Mouse (Mus musculus): ENCODE measurements around the gene Gna13. TPM values are rescaled to one million over a fixed set of nuclear protein-coding genes. Genes with fewer than 3 reads are reported as not detected.

Gna13 gene
- total and polyA plus RNA-seq, 3 experiments = 32.2 to 57.6 (median 39.3) TPM

DNA sequence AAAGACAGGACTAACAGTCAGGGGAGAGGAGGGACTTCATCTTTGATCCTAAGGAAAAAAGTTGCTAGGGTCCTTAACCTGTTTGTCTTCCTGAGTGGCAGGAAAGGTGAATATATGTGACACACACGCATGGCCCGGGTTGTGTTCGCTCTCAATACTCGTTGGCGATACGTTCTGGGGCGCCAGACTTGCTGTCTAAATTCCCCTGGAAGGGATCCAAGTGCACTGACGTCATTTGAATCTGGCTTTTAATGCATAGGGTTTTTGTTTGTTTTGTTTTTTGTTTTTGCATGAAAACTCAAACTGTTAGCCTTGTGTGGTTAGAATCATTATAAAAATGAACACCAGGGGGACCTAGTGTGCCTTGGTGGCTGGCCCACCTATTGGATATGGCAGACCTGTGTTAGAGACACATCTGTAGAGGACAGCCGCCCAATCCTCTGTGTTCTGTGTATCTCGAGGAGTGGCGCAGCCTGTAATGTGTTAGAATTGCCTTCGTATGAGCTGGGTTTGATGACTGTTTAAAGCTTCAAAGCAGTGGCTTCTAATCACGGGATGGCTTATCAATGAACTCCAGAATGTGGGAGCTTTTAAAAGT, 82.9 kb downstream of the Gna13 start:
- TF ChIP-seq E2F4 (IDR thresholded peaks at IDR 0.05; ENCODE audit: insufficient replicate concordance, low read depth, low read length) (no peak), JUND (conservative IDR thresholded peaks at IDR 0.05; ENCODE audit: low read depth, low read length) (no peak), KAT2A (IDR thresholded peaks at IDR 0.05; ENCODE audit: insufficient replicate concordance, low read length) (no peak), TBP (conservative IDR thresholded peaks at IDR 0.05; ENCODE audit: low read depth, low read length) (no peak), MXI1 (IDR thresholded peaks at IDR 0.05; ENCODE audit: low read depth, low read length) (no peak), CHD2 (IDR thresholded peaks at IDR 0.05; ENCODE audit: low read length) (0 out of 2 replicates have a peak, but pooled peaks have one; percentile 26), UBTF (IDR thresholded peaks at IDR 0.05; ENCODE audit: low read depth, low read length) (no peak), ZKSCAN1 (IDR thresholded peaks at IDR 0.05; ENCODE audit: borderline replicate concordance, low read depth, low read length) (no peak), USF2 (conservative IDR thresholded peaks at IDR 0.05; ENCODE audit: low read depth, low read length) (no peak), JUN (IDR thresholded peaks at IDR 0.05; ENCODE audit: insufficient read depth, low read depth, low read length) (no peak), EP300 (IDR thresholded peaks at IDR 0.05; ENCODE audit: low read length) (no peak), NELFE (IDR thresholded peaks at IDR 0.05; ENCODE audit: low read depth, low read length) (peak; percentile 53; the same call in 1 of the 2 replicates), RAD21 (IDR thresholded peaks at IDR 0.05; ENCODE audit: low read depth, low read length) (peak; percentile 99), GABPA (IDR thresholded peaks at IDR 0.05; ENCODE audit: insufficient replicate concordance, low read depth, low read length) (no peak), CHD1 (IDR thresholded peaks at IDR 0.05; ENCODE audit: low read depth, low read length) (no peak), ZC3H11A (IDR thresholded peaks at IDR 0.05; ENCODE audit: low read depth, low read length) (peak; percentile 99), POLR2A (IDR thresholded peaks at IDR 0.05; ENCODE audit: low read depth, low read length) (no peak), IRF4 (IDR thresholded peaks at IDR 0.05; ENCODE audit: low read depth, low read length) (peak; percentile 53), SIN3A (IDR thresholded peaks at IDR 0.05; ENCODE audit: low read length) (0 out of 2 replicates have a peak, but pooled peaks have one; percentile 30), RCOR1 (conservative IDR thresholded peaks at IDR 0.05; ENCODE audit: low read depth, low read length) (no peak), ZMIZ1 (IDR thresholded peaks at IDR 0.05; ENCODE audit: low read depth, low read length) (no peak), POLR2AphosphoS2 (IDR thresholded peaks at IDR 0.05; ENCODE audit: low read depth, low read length) (no peak), MAX (IDR thresholded peaks at IDR 0.05; ENCODE audit: low read length) (no peak), USF1 (IDR thresholded peaks at IDR 0.05; ENCODE audit: low read depth, low read length) (no peak), MYC (IDR thresholded peaks at IDR 0.05; ENCODE audit: low read depth, low read length) (peak; percentile 75), CTCF (conservative IDR thresholded peaks at IDR 0.05 in 1 of 2, IDR thresholded peaks at IDR 0.05 in 1 of 2; ENCODE audit: low read depth in 2 of 2, low read length in 2 of 2) (peak; percentile 41 to 98), PAX5 (IDR thresholded peaks at IDR 0.05; ENCODE audit: low read length) (no peak), NRF1 (IDR thresholded peaks at IDR 0.05; ENCODE audit: low read depth, low read length) (no peak), MEF2A (IDR thresholded peaks at IDR 0.05; ENCODE audit: borderline replicate concordance, low read depth, low read length) (no peak), ELF1 (IDR thresholded peaks at IDR 0.05; ENCODE audit: low read depth, low read length) (no peak), TCF12 (IDR thresholded peaks at IDR 0.05; ENCODE audit: low read depth, low read length) (no peak), ETS1 (conservative IDR thresholded peaks at IDR 0.05; ENCODE audit: low read depth, low read length) (no peak), ZNF384 (IDR thresholded peaks at IDR 0.05; ENCODE audit: low read depth, low read length) (no peak), MAZ (IDR thresholded peaks at IDR 0.05; ENCODE audit: low read depth, low read length) (no peak), BHLHE40 (IDR thresholded peaks at IDR 0.05; ENCODE audit: low read depth, low read length) (no peak), MAFK (IDR thresholded peaks at IDR 0.05; ENCODE audit: insufficient replicate concordance, low read length) (no peak), HCFC1 (IDR thresholded peaks at IDR 0.05; ENCODE audit: low read depth, low read length) (no peak), SMC3 (IDR thresholded peaks at IDR 0.05; ENCODE audit: low read depth, low read length) (peak; percentile 100)
- peak; percentile 66 for DNase-seq (ENCODE audit: extremely low read depth)
- dilution Hi-C loops (cut with MboI; ENCODE audit: extremely low pct_ligation_motif_present, extremely low pct_unique_long_range_greater_than_20kb, low sequenced_read_pairs) = no loop called here
- H3K27ac ChIP-seq (ENCODE audit: insufficient read depth, low read depth) = no peak overlapping the region
- no peak overlapping the region for H3K4me2 ChIP-seq (ENCODE audit: insufficient read depth, low read depth, poor library complexity, severe bottlenecking)
- no peak overlapping the region for H3K9ac ChIP-seq (ENCODE audit: insufficient read depth, low read depth)
- in situ Hi-C loops (cut with MboI; ENCODE audit: low pct_ligation_motif_present, low pct_unique_long_range_greater_than_20kb, low sequenced_read_pairs) = loop anchor here (5.0 to 10.0 kb wide), 2 partner anchors 137 to 409 kb away; no protein-coding TSS in a partner anchor
- no peaks in the 10 kb centered on the region for H3K9me3 ChIP-seq (replicated peaks; ENCODE audit: low read length)
- no peak overlapping the region for H3K4me3 ChIP-seq (replicated peaks in 1 of 3; ENCODE audit: low read depth in 2 of 3, low read length in 2 of 3, poor library complexity in 1 of 3)
- peaks cover 0 to 9% of the 10 kb centered on the region in 2 experiments for H3K36me3 ChIP-seq (replicated peaks in 1 of 2; ENCODE audit: control insufficient read depth in 1 of 2, insufficient read depth in 1 of 2, low read length in 1 of 2)
- no peaks in the 10 kb centered on the region for H3K79me2 ChIP-seq (replicated peaks; ENCODE audit: control insufficient read depth, extremely low read depth, insufficient read depth, poor library complexity, severe bottlenecking)
- H3K27me3 ChIP-seq (replicated peaks) = no peaks in the 10 kb centered on the region
- H3K4me1 ChIP-seq (ENCODE audit: control insufficient read depth in 1 of 2, insufficient read depth in 2 of 2) = peaks cover 2 to 6% of the 10 kb centered on the region in 2 experiments

All from CH12.LX (cell line).